27 mouse cellular contexts compared by ENCODE assay signal in the genomic region with DNA sequence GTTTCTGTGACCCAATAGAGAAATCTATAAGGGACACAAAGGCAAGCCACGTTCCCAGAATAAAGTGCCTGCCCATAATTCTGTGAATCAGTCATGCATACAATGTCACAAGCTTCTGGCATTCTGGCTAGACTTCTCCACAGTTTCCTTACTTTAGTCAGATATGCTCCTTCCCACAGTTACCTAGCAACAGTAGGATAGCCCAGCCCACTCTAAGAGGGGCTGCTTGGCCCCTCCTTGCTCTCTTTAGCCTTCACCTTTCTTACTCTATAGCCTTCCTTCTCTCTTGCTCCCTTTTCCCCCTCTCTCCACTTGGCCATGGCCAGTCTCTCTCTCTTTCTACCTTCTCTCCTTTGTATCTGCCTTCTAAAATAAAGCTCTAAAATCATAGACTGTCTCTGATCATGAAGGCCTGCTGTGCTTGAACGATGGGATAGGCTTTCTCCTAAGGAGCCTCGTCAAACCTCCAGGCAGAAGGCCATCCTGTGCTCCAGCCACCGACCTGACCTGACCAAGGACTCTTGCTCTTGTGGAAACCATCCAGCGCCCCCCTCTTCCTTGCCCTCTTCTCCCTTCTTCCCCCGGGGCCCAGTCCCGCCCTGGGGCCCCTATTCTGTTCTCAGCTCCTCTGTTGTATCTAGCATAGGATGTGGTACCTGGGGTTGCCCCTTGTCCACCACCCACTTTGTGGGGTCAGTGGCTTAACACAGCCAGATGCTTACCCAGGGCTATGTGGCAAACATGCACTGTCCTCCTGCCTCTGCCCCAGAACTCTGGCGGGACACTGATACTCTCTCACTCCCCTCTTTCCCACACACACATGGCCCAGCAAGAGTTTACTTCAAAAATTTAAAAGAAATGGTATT.
DNase-seq lines count a peak whose midpoint lies in the region; ATAC-seq lines count a peak whose summit lies in the region.
"Had no signal": no experiment of that assay in that cellular context is flagged by ENCODE, and none has a peak within 500 bp of the region (broad histone marks: within the 10 kb centered on the region; RNA-seq: fewer than 3 reads in every experiment).

No protein-coding gene starts in this region.

- H3K36me3 ChIP-seq in hindbrain, embryonic 11.5 days (ENCODE audit: control insufficient read depth, insufficient read depth, low read length), result no peaks in the 10 kb centered on the region
- no peaks in the 10 kb centered on the region for H3K36me3 ChIP-seq in hindbrain, embryonic 13.5 days
- H3K36me3 ChIP-seq in midbrain, embryonic 13.5 days, result no peaks in the 10 kb centered on the region
- H3K36me3 ChIP-seq in midbrain, embryonic 16.5 days (ENCODE audit: control insufficient read depth, insufficient read depth, low read length), result no peaks in the 10 kb centered on the region
- H3K36me3 ChIP-seq in forebrain, embryonic 16.5 days (ENCODE audit: control insufficient read depth, insufficient read depth), result no peaks in the 10 kb centered on the region
- H3K36me3 ChIP-seq: heart, embryonic 12.5 days; limb, embryonic 13.5 days; lung, embryonic 15.5 days; midbrain, embryonic 15.5 days; neural tube, embryonic 13.5 days had no signal

- H3K4me3 ChIP-seq in hindbrain, embryonic 11.5 days (ENCODE audit: low read depth, low read length), result no peak overlapping the region
- no peak overlapping the region for H3K4me3 ChIP-seq in hindbrain, embryonic 13.5 days
- no peak overlapping the region for H3K4me3 ChIP-seq in midbrain, embryonic 13.5 days (replicated peaks)
- H3K4me3 ChIP-seq in midbrain, embryonic 16.5 days (ENCODE audit: low read depth, low read length), result no peak overlapping the region
- no peak overlapping the region for H3K4me3 ChIP-seq in forebrain, embryonic 16.5 days (replicated peaks; ENCODE audit: low read length)
- H3K4me3 ChIP-seq: gastrocnemius, adult 2 months; heart, adult 2 months; heart, embryonic 12.5 days; layer of hippocampus, adult 2 months; limb, embryonic 13.5 days; lung, embryonic 15.5 days; midbrain, embryonic 15.5 days; myocyte; neural tube, embryonic 13.5 days had no signal

- no peak overlapping the region for H3K4me2 ChIP-seq in hindbrain, embryonic 11.5 days (replicated peaks; ENCODE audit: low read depth, low read length)
- no peak overlapping the region for H3K4me2 ChIP-seq in hindbrain, embryonic 13.5 days
- no peak overlapping the region for H3K4me2 ChIP-seq in midbrain, embryonic 13.5 days (replicated peaks)
- H3K4me2 ChIP-seq in midbrain, embryonic 16.5 days (ENCODE audit: low read length), result no peak overlapping the region
- no peak overlapping the region for H3K4me2 ChIP-seq in forebrain, embryonic 16.5 days (ENCODE audit: low read length)
- H3K4me2 ChIP-seq: heart, embryonic 12.5 days; limb, embryonic 13.5 days; liver, embryonic 11.5 days; lung, embryonic 15.5 days; midbrain, embryonic 15.5 days; neural tube, embryonic 13.5 days had no signal

- WGBS in hindbrain, embryonic 11.5 days, result 80% methylated on average over 8 of the region's 8 CpGs
- 80% methylated on average over 8 of the region's 8 CpGs for WGBS in hindbrain, embryonic 13.5 days
- WGBS in midbrain, embryonic 13.5 days, result 75% methylated on average over 8 of the region's 8 CpGs
- WGBS in midbrain, embryonic 16.5 days, result 79% methylated on average over 8 of the region's 8 CpGs
- WGBS in forebrain, embryonic 16.5 days, result 73% methylated on average over 8 of the region's 8 CpGs

- H3K27me3 ChIP-seq in hindbrain, embryonic 11.5 days (ENCODE audit: control insufficient read depth, insufficient read depth, low read length), result no peaks in the 10 kb centered on the region
- H3K27me3 ChIP-seq in hindbrain, embryonic 13.5 days, result no peaks in the 10 kb centered on the region
- no peaks in the 10 kb centered on the region for H3K27me3 ChIP-seq in midbrain, embryonic 13.5 days
- H3K27me3 ChIP-seq in midbrain, embryonic 16.5 days (ENCODE audit: control insufficient read depth, insufficient read depth, low read depth, low read length), result no peaks in the 10 kb centered on the region
- H3K27me3 ChIP-seq in forebrain, embryonic 16.5 days (replicated peaks; ENCODE audit: control insufficient read depth, insufficient read depth, low read length), result no peaks in the 10 kb centered on the region
- H3K27me3 ChIP-seq: heart, embryonic 12.5 days; limb, embryonic 13.5 days; lung, embryonic 15.5 days; midbrain, embryonic 15.5 days; neural tube, embryonic 13.5 days; Patski had no signal

- H3K27ac ChIP-seq in hindbrain, embryonic 11.5 days (ENCODE audit: low read depth, low read length), result no peak overlapping the region
- H3K27ac ChIP-seq in hindbrain, embryonic 13.5 days, result no peak overlapping the region
- H3K27ac ChIP-seq in midbrain, embryonic 13.5 days, result no peak overlapping the region
- no peak overlapping the region for H3K27ac ChIP-seq in midbrain, embryonic 16.5 days (ENCODE audit: low read length)
- no peak overlapping the region for H3K27ac ChIP-seq in forebrain, embryonic 16.5 days (ENCODE audit: low read length)
- H3K27ac ChIP-seq: gastrocnemius, adult 2 months; heart, adult 2 months; layer of hippocampus, adult 2 months; limb, embryonic 13.5 days; lung, embryonic 15.5 days; midbrain, embryonic 15.5 days; neural tube, embryonic 13.5 days had no signal

- no peak; the same call in 1 of the 2 replicates for ATAC-seq in hindbrain, embryonic 11.5 days (ENCODE audit: low FRiP score)
- ATAC-seq in hindbrain, embryonic 13.5 days (ENCODE audit: low FRiP score), result no peak
- ATAC-seq in midbrain, embryonic 13.5 days, result peak; percentile 58; the same call in 1 of the 2 replicates
- ATAC-seq in midbrain, embryonic 16.5 days, result no peak
- peak; percentile 55; the same call in 1 of the 2 replicates for ATAC-seq in forebrain, embryonic 16.5 days
- ATAC-seq in megakaryocyte, adult 5-6 weeks (ENCODE audit: poor library complexity, severe bottlenecking), result no peak
- ATAC-seq: midbrain, embryonic 15.5 days; Patski had no signal

- no peaks in the 10 kb centered on the region for H3K9me3 ChIP-seq in hindbrain, embryonic 11.5 days (ENCODE audit: control insufficient read depth, low read length)
- no peaks in the 10 kb centered on the region for H3K9me3 ChIP-seq in hindbrain, embryonic 13.5 days
- H3K9me3 ChIP-seq in midbrain, embryonic 13.5 days, result no peaks in the 10 kb centered on the region
- H3K9me3 ChIP-seq in midbrain, embryonic 16.5 days (replicated peaks; ENCODE audit: control insufficient read depth, low read length, poor library complexity, severe bottlenecking), result no peaks in the 10 kb centered on the region
- H3K9me3 ChIP-seq in forebrain, embryonic 16.5 days (ENCODE audit: control insufficient read depth, low read length), result no peaks in the 10 kb centered on the region
- H3K9me3 ChIP-seq: limb, embryonic 13.5 days; lung, embryonic 15.5 days; midbrain, embryonic 15.5 days; neural tube, embryonic 13.5 days had no signal

- no peak overlapping the region for H3K9ac ChIP-seq in hindbrain, embryonic 11.5 days (ENCODE audit: low read depth, low read length)
- no peak overlapping the region for H3K9ac ChIP-seq in hindbrain, embryonic 13.5 days
- H3K9ac ChIP-seq in midbrain, embryonic 13.5 days (replicated peaks), result no peak overlapping the region
- no peak overlapping the region for H3K9ac ChIP-seq in midbrain, embryonic 16.5 days (ENCODE audit: low read depth, low read length)
- no peak overlapping the region for H3K9ac ChIP-seq in forebrain, embryonic 16.5 days (replicated peaks; ENCODE audit: low read depth, low read length)
- H3K9ac ChIP-seq: heart, embryonic 12.5 days; limb, embryonic 13.5 days; lung, embryonic 15.5 days; midbrain, embryonic 15.5 days; neural tube, embryonic 13.5 days had no signal

- DNase-seq in embryo, embryonic 10.5 days (ENCODE audit: low spot score), result peak; percentile 5
- no peak for DNase-seq in embryo, embryonic 9.5 days (ENCODE audit: extremely low spot score)
- DNase-seq in hindbrain, embryonic 11.5 days (ENCODE audit: low spot score), result peak; percentile 3
- DNase-seq: adrenal gland, postnatal 14 days; cerebellum, adult 2 months; cerebellum, postnatal 25 days; gastrocnemius, adult 2 months; heart, adult 2 months; heart, postnatal 4 days; kidney, adult 11 months; kidney, postnatal 36 days; right cerebral cortex, postnatal 14 days; thymus, postnatal 4 days had no signal

- no peaks in the 10 kb centered on the region for H3K4me1 ChIP-seq in hindbrain, embryonic 11.5 days (replicated peaks; ENCODE audit: control insufficient read depth, insufficient read depth, low read length)
- H3K4me1 ChIP-seq in hindbrain, embryonic 13.5 days (replicated peaks), result no peaks in the 10 kb centered on the region
- no peaks in the 10 kb centered on the region for H3K4me1 ChIP-seq in midbrain, embryonic 13.5 days (replicated peaks)
- no peaks in the 10 kb centered on the region for H3K4me1 ChIP-seq in midbrain, embryonic 16.5 days (ENCODE audit: control insufficient read depth, insufficient read depth, low read length)
- no peaks in the 10 kb centered on the region for H3K4me1 ChIP-seq in forebrain, embryonic 16.5 days (replicated peaks; ENCODE audit: control insufficient read depth, insufficient read depth, low read length)
- H3K4me1 ChIP-seq: heart, embryonic 12.5 days; limb, embryonic 13.5 days; lung, embryonic 15.5 days; midbrain, embryonic 15.5 days; neural tube, embryonic 13.5 days had no signal

Comparison
In these comparisons a context has a peak if more than half of its experiments do, and no peak if none do; other contexts are left out.
1. ATAC-seq: peak in midbrain, embryonic 13.5 days (single experiment) and forebrain, embryonic 16.5 days (single experiment); none in hindbrain, embryonic 11.5 days (single experiment), hindbrain, embryonic 13.5 days (single experiment), midbrain, embryonic 16.5 days (single experiment) and megakaryocyte, adult 5-6 weeks (single experiment).